Mouse (Mus musculus): ENCODE data around the gene Gp1bb. TPM values are rescaled to one million over a fixed set of nuclear protein-coding genes. Genes with fewer than 3 reads are reported as not detected.

The Gp1bb gene
- total RNA-seq, 2 experiments from 2014 or later: 1.1 to 1.6 TPM

- no peak for DNase-seq (ENCODE audit: low spot score in 2 of 2)
- intact Hi-C loops (cut with DNase I): no loop called here
These were observed 35.9 kb downstream of the Gp1bb start for GRCm38 (mm10) chr16:18586076-18586905.

- intact Hi-C loops (cut with DNase I): no loop called here
- DNase-seq (ENCODE audit: low spot score in 2 of 2): no peak
These were observed 36.5 kb downstream of the Gp1bb start for GRCm38 (mm10) chr16:18585676-18586075.

DNA sequence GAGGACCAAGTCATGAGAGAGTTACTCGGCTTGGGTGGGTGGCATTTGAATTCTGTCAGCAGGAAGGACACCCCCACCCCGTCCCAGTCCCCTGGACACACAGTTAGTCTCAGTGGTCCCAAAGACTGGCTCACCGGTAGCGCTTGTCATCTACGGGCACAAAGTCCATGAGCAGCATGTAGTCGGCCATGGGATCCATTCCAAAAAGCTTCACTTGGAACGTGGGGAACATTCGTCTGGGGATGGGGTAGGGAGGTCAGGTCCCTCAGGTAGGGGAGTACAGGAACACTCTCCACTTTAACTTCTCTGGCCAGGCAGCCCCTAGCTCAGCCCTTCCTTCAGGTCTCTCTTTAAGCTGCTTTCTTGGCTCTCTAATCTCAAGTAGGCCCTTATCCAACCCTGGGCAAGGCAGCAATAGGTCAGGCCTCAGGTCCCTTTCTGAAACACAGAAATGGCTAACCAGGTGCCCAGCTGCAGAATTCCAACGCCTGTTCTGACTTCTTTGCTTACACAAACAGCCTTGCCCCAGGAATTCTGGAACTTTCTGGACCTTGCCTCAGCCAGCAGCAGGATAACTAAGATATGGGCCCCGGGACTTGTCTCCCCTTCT lies 37.2 kb downstream of the Gp1bb start:
- intact Hi-C loops (cut with DNase I): no loop called here

DNA sequence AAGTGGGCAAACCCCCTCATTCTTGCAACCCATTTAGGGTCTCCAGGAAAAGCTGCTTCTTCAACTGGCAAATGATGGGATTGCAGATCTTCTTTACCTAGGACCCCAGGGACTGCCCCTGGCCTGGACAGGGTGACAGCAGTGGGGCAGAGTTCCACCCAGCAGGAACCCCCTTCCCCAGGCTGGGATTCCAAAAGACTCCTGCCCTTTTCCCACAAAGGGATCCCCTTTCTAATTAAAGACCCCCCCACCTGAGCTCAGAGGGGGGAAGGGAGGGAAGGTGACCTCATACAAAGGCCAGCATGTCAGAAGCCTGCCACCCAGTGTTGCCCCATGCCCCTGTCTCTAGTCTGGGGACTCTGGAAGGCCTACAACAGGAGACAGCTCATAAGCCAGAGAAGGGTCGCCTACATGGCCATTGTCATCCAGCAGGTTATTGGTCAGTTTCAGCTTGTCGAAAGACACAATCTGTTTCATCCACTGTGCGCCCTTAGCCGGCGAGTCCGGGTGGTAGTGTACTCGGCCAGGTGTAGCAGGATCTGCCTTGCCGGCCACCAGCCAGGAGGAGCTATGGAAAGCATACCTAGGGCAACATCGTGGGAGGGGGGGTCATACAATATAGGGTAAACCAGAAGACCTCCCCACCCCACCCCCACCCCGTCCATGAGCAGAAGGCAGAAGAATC lies 38.4 kb downstream of the Gp1bb start:
- intact Hi-C loops (cut with DNase I): no loop called here
- no peak for DNase-seq (ENCODE audit: low spot score in 2 of 2)

More for the DNA sequence above, 37.2 kb downstream of the Gp1bb start:
- DNase-seq (ENCODE audit: low spot score in 2 of 2): no peak

DNA sequence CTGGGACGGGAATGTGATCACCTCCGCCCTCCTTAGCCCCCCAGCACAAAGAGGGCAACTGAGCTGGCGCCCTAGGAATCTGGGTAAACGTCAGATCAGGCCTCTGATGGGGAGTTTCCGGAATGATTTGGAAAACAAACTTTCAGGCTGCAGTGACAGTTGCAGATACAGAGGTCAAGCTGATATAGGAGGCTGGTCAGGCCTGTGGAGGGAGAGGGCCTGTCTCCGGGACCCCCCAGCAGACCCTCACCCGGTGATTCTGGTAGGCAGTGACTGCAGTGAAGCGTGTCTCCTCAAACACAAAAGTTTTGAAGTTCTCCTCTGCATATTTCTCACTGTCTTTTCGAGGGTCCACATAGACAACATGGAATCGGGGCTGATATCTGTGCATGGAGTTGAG lies 39.0 kb downstream of the Gp1bb start:
- intact Hi-C loops (cut with DNase I): no loop called here
- DNase-seq (ENCODE audit: low spot score in 2 of 2): no peak

- intact Hi-C loops (cut with DNase I): no loop called here
- DNase-seq (ENCODE audit: low spot score in 2 of 2): no peak
These were observed 39.6 kb downstream of the Gp1bb start for GRCm38 (mm10) chr16:18582426-18583148.

DNA sequence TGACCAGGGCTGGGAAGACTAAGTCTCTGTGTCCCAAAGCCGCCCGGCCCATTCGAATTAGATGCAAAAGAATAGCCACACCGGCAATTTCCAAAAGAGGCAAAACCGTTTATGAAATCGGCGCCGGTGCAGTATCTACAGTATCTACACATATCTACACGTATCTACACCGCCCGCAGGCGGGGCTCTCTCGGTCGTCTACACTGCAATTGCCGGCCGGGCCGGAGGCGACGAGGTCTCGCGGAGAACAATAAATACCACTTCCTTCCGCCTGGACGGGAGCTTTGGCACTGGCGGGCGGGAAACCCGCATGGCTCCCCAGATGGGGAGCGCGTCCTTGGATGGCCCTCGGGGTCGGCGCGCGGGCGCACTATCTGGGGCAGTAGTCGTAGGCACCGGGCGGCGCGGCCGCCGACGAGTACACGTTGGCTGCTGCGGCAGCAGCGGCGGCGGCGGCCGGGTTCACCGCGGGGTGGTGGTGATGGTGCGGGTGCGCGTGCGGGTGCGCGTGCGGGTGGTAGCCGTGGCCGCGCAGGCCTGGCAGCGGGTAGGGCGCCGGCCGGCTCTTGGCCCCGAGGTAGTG lies 40.5 kb downstream of the Gp1bb start:
- DNase-seq (ENCODE audit: low spot score in 2 of 2): no peak
- intact Hi-C loops (cut with DNase I): no loop called here

DNA sequence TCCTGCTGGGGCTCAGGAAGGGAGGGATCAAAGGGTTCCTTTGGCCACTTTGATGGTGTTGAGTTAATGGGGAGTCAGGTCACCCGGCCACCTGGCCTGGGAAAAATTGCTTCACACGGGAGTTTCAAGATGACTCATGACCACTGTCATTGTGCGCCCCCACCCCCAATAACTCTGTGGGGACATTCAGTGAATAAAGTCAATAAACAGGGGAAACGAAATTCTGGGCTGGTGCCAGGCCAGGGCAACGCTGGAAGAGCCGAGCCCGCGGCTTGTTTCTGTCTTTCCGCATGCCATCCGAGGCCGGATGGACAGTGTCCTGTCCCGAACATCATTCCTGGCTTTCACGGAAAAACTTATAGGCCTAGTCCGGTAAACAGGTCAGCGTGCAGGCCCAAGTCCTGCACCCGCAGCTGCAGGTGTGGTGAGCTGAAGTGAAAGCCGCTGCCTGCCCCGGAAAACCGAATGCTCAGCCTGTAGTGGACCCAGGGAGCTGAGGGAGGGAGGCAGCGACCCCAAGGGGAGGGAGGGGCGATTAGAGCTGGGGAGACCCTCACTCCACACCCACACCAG lies 41.1 kb downstream of the Gp1bb start:
- intact Hi-C loops (cut with DNase I): no loop called here
- no peak for DNase-seq (ENCODE audit: low spot score in 2 of 2)

- intact Hi-C loops (cut with DNase I): no loop called here
- no peak for DNase-seq (ENCODE audit: low spot score in 2 of 2)
These were observed 41.8 kb downstream of the Gp1bb start for GRCm38 (mm10) chr16:18580389-18580788.

DNA sequence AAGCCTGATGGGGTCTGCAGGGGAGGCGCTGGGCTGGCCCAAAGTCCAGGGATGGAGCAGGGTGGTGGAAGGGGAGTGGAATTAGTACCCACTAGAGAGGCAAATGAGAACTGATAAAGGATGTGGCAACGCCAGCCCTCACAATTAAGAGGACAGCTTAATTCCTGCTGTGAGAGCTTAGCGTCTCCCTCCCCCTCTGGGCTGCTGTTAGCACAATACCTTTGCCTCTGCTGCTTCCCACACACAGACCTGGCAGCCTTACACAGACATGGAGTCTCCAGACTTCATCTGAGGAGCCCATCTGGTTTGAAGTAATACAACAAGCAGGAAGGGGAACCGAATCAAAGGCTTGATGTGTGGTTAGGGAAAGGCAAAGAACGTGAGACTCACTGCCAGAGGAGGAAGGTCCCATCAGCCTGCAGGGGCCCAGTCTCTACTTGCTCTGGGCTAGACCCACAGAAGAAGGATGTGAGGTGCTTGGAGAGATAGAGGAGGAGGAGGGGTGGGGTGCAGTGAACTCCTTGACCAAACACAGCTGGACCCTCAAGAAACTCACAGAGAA lies 44.5 kb downstream of the Gp1bb start:
- intact Hi-C loops (cut with DNase I): no loop called here
- DNase-seq (ENCODE audit: low spot score in 2 of 2): no peak

DNA sequence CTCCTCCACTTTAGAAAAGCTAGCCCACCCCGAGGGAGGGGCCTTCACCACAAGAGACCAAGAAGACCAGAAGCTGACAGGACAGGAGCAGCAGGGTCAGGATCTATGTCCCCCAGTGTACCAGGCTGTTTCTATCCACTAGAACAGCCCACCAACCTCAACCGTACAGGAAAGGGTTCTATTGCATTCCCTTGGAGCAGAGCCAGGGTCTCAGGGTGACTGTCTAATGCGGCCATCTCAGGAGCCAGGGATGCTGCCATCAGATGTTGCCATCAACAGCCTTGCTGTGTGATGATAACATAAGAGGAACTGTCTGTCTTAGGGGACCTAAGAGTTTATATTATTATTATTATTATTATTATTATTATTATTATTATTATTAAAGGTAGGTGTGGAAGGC lies 45.1 kb downstream of the Gp1bb start:
- intact Hi-C loops (cut with DNase I): no loop called here
- no peak for DNase-seq (ENCODE audit: low spot score in 2 of 2)

GRCm38 (mm10) chr16:18574196-18574595 lies 48.0 kb downstream of the Gp1bb start:
- intact Hi-C loops (cut with DNase I): no loop called here
- no peak for DNase-seq (ENCODE audit: low spot score in 2 of 2)

Other genes with a start within 250 kb of the Gp1bb start
- gene Txnrd2, start 196.0 kb downstream of the Gp1bb start, total RNA-seq (2021): 10 to 100 TPM; 21.7 TPM
- gene Comt, start 195.6 kb downstream of the Gp1bb start, total RNA-seq (2021): 100 to 1,000 TPM in 1 of 2 experiments, 10 to 100 TPM in 1; 89.1 to 100 TPM
- gene Gnb1l, start 123.7 kb downstream of the Gp1bb start, total RNA-seq (2021): 1 to 10 TPM; 5.0 to 9.0 TPM
- gene Rtl10, start 123.5 kb downstream of the Gp1bb start, total RNA-seq (2021): 1 to 10 TPM; 5.0 to 7.5 TPM
- 1 to 10 TPM in 1 of 2 experiments, under 1 TPM in 1; 0.94 to 1.4 TPM for gene Tbx1, start 31.7 kb downstream of the Gp1bb start, total RNA-seq (2021)
- 100 to 1,000 TPM; 255 to 281 TPM for gene Gm49601, start 4.0 kb upstream of the Gp1bb start, total RNA-seq (2021)
- 100 to 1,000 TPM; 834 to 992 TPM for gene Sept5, start 7.6 kb upstream of the Gp1bb start, total RNA-seq (2021)
- 10 to 100 TPM; 48.3 to 60.6 TPM for gene Cldn5, start 154.4 kb upstream of the Gp1bb start, total RNA-seq (2021)
- 10 to 100 TPM; 77.2 to 94.9 TPM for gene Ufd1, start 189.4 kb upstream of the Gp1bb start, total RNA-seq (2021)
- gene Cdc45, start 189.6 kb upstream of the Gp1bb start, total RNA-seq (2021): 1 to 10 TPM; 1.5 to 2.2 TPM
- gene 2510002D24Rik, start 214.2 kb upstream of the Gp1bb start, total RNA-seq (2021): 10 to 100 TPM; 28.2 to 30.6 TPM
- 1 to 10 TPM; 8.5 to 9.9 TPM for gene Gm28539, start 214.2 kb upstream of the Gp1bb start, total RNA-seq (2021)

Measured in left cerebral cortex, postnatal 36 days (tissue).